Mouse (Mus musculus) G1E (cell line): Measurements from ENCODE around the gene Pla1a.

Experiments
- CTCF ChIP-seq: IDR thresholded peaks from 2 replicates; pipeline ENCODE4 v1.5.1; 2012; ENCODE audit warnings: low read depth, low read length, inconsistent platforms, mixed read lengths
- GATA1 ChIP-seq: IDR thresholded peaks from 2 replicates; pipeline ENCODE4 v1.6.1; 2012; ENCODE audit warnings: borderline replicate concordance, low read length, inconsistent platforms, mixed read lengths
- GATA2 ChIP-seq: IDR thresholded peaks from 2 replicates; pipeline ENCODE4 v1.6.1; 2012; ENCODE audit warnings: low read depth, low read length, inconsistent platforms, borderline replicate concordance
- TAL1 ChIP-seq: conservative IDR thresholded peaks from 2 replicates; pipeline ENCODE4 v1.6.1; 2012; ENCODE audit warnings: low read depth, low read length, inconsistent platforms, mixed read lengths

DNA sequence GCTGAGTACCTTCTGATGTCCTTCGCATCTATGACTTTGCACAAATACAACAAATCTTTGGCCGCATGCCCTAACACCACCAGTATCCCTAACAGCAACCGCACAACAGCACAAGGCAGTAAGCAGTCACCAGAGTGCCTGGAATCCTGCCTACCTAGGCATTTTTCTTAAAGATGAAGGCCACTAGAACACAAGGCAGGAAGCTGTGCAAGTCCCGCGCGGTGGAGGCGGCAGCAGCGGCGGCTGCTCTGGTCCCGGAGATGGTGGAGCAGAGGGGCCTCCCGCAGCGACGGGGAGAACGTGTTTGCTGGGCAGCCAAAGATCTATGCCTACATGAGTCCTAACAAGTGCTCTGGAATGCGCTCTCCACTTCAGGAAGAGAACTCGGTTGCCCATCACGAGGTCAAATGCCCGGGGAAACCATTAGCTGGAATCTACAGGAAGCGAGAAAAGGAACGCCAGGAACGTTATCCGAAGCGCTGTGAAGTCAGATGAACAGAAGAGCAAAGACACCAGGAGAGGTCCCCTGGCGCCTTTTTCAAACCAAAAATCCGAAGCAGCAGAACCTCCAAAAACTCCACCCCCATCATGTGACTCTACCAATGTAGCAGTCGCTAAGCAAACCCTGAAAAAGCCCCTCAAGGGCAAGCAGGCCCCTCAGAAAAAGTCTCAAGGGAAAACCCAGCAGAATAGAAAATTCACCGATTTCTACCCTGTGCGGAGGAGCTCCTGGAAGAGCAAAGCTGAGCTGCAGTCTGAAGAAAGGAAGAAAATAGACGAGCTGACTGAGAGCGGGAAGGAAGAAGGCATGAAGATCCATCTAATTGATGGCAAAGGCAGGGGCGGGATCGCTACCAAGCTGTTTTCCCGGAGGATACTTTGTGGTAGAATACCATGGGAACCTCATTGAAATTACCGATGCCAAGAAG lies 43.6 kb upstream of the Pla1a start:
- TF ChIP-seq CTCF (no peak), GATA2 (no peak), GATA1 (no peak), TAL1 (no peak)
